Mouse (Mus musculus): ENCODE data around the gene Btbd35f10. TPM values are rescaled to one million over a fixed set of nuclear protein-coding genes. Genes with fewer than 3 reads are reported as not detected.
"Not testable (repeated sequence)": the region's sequence is repeated elsewhere in the genome, so short reads cannot be mapped to it uniquely, and the experiment has no call there.

Btbd35f10 gene
- total RNA-seq (2022) = not detected

GRCm38 (mm10) chrX:3752785-3753184 lies at the start of gene Btbd35f10:
Gene Btbd35f10, minus strand, starts transcription at chrX:3752885.
- DNase-seq (ENCODE audit: low spot score) = not testable (repeated sequence)

Other genes starting within 250 kb of the Btbd35f10 start
- not detected for gene Btbd35f18, start 52.7 kb downstream of the Btbd35f10 start, total RNA-seq (2022)
- gene Btbd35f16, start 204.1 kb upstream of the Btbd35f10 start, total RNA-seq (2022) = not detected

All from heart, adult 8-10 months (tissue).